Mouse (Mus musculus) myocyte (in vitro differentiated cells): Measurements from ENCODE around the gene Grik4. TPM values are rescaled to one million over a fixed set of nuclear protein-coding genes. Genes with fewer than 3 reads are reported as not detected.

Experiments
- H3K27me3 ChIP-seq: one replicate; pipeline ENCODE4 v1.6.1; 2011; ENCODE audit not compliant: control insufficient read depth, insufficient read depth, insufficient read length
- H3K36me3 ChIP-seq: one replicate; pipeline ENCODE4 v1.6.1; 2011; ENCODE audit not compliant: control insufficient read depth, insufficient read depth
- H3K4me2 ChIP-seq: one replicate; pipeline ENCODE4 v1.6.1; 2011; ENCODE audit warnings: low read depth, control low read depth
- H3K4me3 ChIP-seq: one replicate; pipeline ENCODE4 v1.5.1; 2011; ENCODE audit warnings: mild to moderate bottlenecking, control low read depth, moderate library complexity
- H3K79me2 ChIP-seq: one replicate; pipeline ENCODE4 v1.6.1; 2011; ENCODE audit not compliant: control insufficient read depth, insufficient read depth
- H3ac ChIP-seq: one replicate; pipeline ENCODE4 v1.6.1; 2011; ENCODE audit not compliant: control insufficient read depth, insufficient read length
- CEBPB ChIP-seq: IDR thresholded peaks from 2 replicates; pipeline ENCODE4 v1.6.1; 2011; ENCODE audit warnings: mild to moderate bottlenecking, moderate library complexity; ENCODE audit not compliant: poor library complexity, insufficient read depth, severe bottlenecking
- E2F4 ChIP-seq: IDR thresholded peaks from one replicate; pipeline ENCODE4 v1.6.1; 2011; ENCODE audit warnings: mild to moderate bottlenecking, control low read depth, moderate library complexity; ENCODE audit not compliant: insufficient read depth
- MAX ChIP-seq: IDR thresholded peaks from one replicate; pipeline ENCODE4 v1.6.1; 2011; ENCODE audit warnings: low read depth, mild to moderate bottlenecking, control low read depth
- MYOD1 ChIP-seq, 3 experiments: IDR thresholded peaks; one replicate each; pipeline ENCODE4 v1.6.1; 2011; ENCODE audit warnings: control low read depth in 2 of 3, low read depth in 2 of 3, mild to moderate bottlenecking in 2 of 3, moderate library complexity in 1 of 3; ENCODE audit not compliant: insufficient read length in 2 of 3, control insufficient read depth in 1 of 3
- MYOG ChIP-seq, 3 experiments: IDR thresholded peaks; one replicate each; pipeline ENCODE4 v1.6.1; 2011; ENCODE audit warnings: control low read depth in 2 of 3, low read depth in 2 of 3, mild to moderate bottlenecking in 2 of 3; ENCODE audit not compliant: insufficient read length in 2 of 3, control insufficient read depth in 1 of 3, insufficient read depth in 1 of 3
- POLR2A ChIP-seq: IDR thresholded peaks from one replicate; pipeline ENCODE4 v1.6.1; 2011; ENCODE audit warnings: low read depth, mild to moderate bottlenecking, control low read depth, moderate library complexity; ENCODE audit not compliant: insufficient read length
- POLR2AphosphoS2 ChIP-seq: IDR thresholded peaks from one replicate; pipeline ENCODE4 v1.6.1; 2011; ENCODE audit warnings: low read depth, control low read depth; ENCODE audit not compliant: insufficient read length
- REST ChIP-seq: IDR thresholded peaks from one replicate; pipeline ENCODE4 v1.6.1; 2011; ENCODE audit warnings: mild to moderate bottlenecking, control low read depth, moderate library complexity; ENCODE audit not compliant: insufficient read depth, insufficient read length
- SRF ChIP-seq: IDR thresholded peaks from one replicate; pipeline ENCODE4 v1.6.1; 2011; ENCODE audit warnings: low read depth; ENCODE audit not compliant: control insufficient read depth, insufficient read length
- TCF12 ChIP-seq: IDR thresholded peaks from one replicate; pipeline ENCODE4 v1.6.1; 2011; ENCODE audit warnings: mild to moderate bottlenecking, control low read depth; ENCODE audit not compliant: poor library complexity, insufficient read depth, severe bottlenecking
- TCF3 ChIP-seq: IDR thresholded peaks from one replicate; pipeline ENCODE4 v1.6.1; 2011; ENCODE audit warnings: low read depth, control low read depth; ENCODE audit not compliant: insufficient read length
- USF1 ChIP-seq: IDR thresholded peaks from one replicate; pipeline ENCODE4 v1.6.1; 2011; ENCODE audit warnings: low read depth, mild to moderate bottlenecking, control low read depth, moderate library complexity
- polyA plus RNA-seq: library from polyadenylated mRNA; unstranded; fragments of >200 nt; fragmentation: generic; extraction: Trizol; gene quantifications from one replicate; pipeline ENCODE4 v1.2.1, GENCODE M21; 2012; ENCODE audit warnings: missing spikeins

Grik4 gene
- polyA plus RNA-seq, 1 experiment, result not detected

DNA sequence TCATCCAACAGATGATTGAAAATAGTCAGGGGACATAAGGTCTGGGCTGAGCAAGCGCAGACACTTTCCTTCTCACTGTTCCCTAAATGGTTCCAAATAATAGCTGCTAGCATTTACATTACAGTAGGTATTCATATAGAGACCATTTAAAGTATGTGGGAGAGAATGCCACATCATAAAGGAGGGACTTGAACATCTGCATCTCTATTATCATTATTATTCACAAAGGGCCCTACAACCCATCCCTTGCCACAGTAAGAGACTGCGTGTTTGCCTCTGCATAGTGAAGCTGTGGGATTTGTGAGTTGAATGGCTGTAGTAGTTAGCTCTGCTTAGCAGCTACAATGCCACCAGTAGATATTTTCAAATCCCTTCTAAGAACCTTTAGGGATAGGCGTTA is 296.2 kb downstream of the Grik4 start:
- H3K79me2 ChIP-seq, result no peaks in the 10 kb centered on the region
- H3K4me3 ChIP-seq, result no peak overlapping the region
- no peak overlapping the region for H3K4me2 ChIP-seq
- peaks cover 10% of the 10 kb centered on the region for H3K27me3 ChIP-seq
- no peak overlapping the region for H3ac ChIP-seq
- H3K36me3 ChIP-seq, result no peaks in the 10 kb centered on the region
- no peak for TF ChIP-seq POLR2A
- no peak for TF ChIP-seq POLR2AphosphoS2
- TF ChIP-seq TCF3, result no peak
- TF ChIP-seq MAX, result no peak
- TF ChIP-seq USF1, result no peak
- no peak for TF ChIP-seq MYOG (IDR thresholded peaks at IDR 0.05; ENCODE audit: control insufficient read depth in 1 of 3, insufficient read depth in 1 of 3, insufficient read length in 2 of 3, low read depth in 2 of 3)
- TF ChIP-seq E2F4, result no peak
- TF ChIP-seq MYOD1 (IDR thresholded peaks at IDR 0.05; ENCODE audit: control insufficient read depth in 1 of 3, insufficient read length in 2 of 3, low read depth in 2 of 3), result no peak
- no peak for TF ChIP-seq SRF
- TF ChIP-seq TCF12, result no peak
- no peak for TF ChIP-seq REST
- no peak for TF ChIP-seq CEBPB

DNA sequence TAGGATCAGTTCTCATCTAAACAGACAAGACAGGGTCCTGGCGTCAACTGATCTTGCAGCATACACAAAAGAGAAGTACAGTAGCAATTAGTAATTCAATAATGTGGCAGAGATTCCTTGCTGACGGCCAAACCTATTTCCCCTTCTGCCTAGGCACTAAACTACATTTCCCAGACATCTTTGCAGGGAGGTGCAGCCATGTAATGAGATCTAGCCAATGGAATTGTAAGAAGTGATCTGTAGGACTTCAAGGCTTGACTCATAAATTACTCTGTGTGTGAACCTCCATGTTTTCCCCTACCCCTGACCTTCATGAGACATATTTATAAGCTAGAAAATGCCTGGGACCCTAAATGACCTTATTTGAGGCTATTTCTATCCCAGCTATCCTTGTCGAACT is 296.7 kb downstream of the Grik4 start:
- H3K27me3 ChIP-seq, result peaks cover 11% of the 10 kb centered on the region
- no peaks in the 10 kb centered on the region for H3K36me3 ChIP-seq
- no peak overlapping the region for H3ac ChIP-seq
- TF ChIP-seq POLR2A (no peak), TCF3 (no peak), REST (no peak), MYOD1 (IDR thresholded peaks at IDR 0.05; ENCODE audit: control insufficient read depth in 1 of 3, insufficient read length in 2 of 3, low read depth in 2 of 3) (no peak), CEBPB (no peak), TCF12 (no peak), USF1 (no peak), MYOG (IDR thresholded peaks at IDR 0.05; ENCODE audit: control insufficient read depth in 1 of 3, insufficient read depth in 1 of 3, insufficient read length in 2 of 3, low read depth in 2 of 3) (no peak), E2F4 (no peak), POLR2AphosphoS2 (no peak), MAX (no peak), SRF (no peak)
- H3K4me2 ChIP-seq, result no peak overlapping the region
- no peaks in the 10 kb centered on the region for H3K79me2 ChIP-seq
- no peak overlapping the region for H3K4me3 ChIP-seq

DNA sequence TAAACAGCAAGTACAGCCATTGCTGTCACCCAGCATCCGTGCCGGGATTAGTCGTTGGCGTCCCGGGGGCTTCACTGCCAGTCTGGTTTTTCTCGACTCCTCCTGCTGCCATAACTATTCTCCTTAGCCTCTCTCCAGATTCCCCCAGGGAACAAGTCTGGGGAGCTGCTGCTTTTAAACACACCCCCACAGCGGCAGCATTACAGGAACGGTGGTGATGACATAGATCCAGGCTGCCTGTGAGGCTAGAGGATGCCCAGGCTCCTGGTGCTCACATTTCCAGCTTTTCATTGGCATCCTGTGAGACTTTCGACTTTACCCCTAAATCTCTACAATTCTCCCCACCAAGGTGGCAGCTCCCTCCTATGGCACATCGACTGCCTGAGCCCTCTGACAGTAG is 297.5 kb downstream of the Grik4 start:
- Histone ChIP-seq H3K27me3 (peaks cover 17% of the 10 kb centered on the region), H3ac (no peak overlapping the region), H3K4me3 (no peak overlapping the region), H3K36me3 (no peaks in the 10 kb centered on the region), H3K4me2 (no peak overlapping the region), H3K79me2 (no peaks in the 10 kb centered on the region)
- TF ChIP-seq MYOG (IDR thresholded peaks at IDR 0.05; ENCODE audit: control insufficient read depth in 1 of 3, insufficient read depth in 1 of 3, insufficient read length in 2 of 3, low read depth in 2 of 3), result no peak
- TF ChIP-seq E2F4, result no peak
- TF ChIP-seq CEBPB, result no peak
- TF ChIP-seq MAX, result no peak
- TF ChIP-seq POLR2AphosphoS2, result no peak
- TF ChIP-seq MYOD1 (IDR thresholded peaks at IDR 0.05; ENCODE audit: control insufficient read depth in 1 of 3, insufficient read length in 2 of 3, low read depth in 2 of 3), result no peak

- H3K79me2 ChIP-seq, result no peaks in the 10 kb centered on the region
- TF ChIP-seq MYOG (IDR thresholded peaks at IDR 0.05; ENCODE audit: control insufficient read depth in 1 of 3, insufficient read depth in 1 of 3, insufficient read length in 2 of 3, low read depth in 2 of 3) (no peak), POLR2AphosphoS2 (no peak), TCF12 (no peak), USF1 (no peak), CEBPB (no peak), E2F4 (no peak), REST (no peak), TCF3 (no peak), MAX (no peak), MYOD1 (IDR thresholded peaks at IDR 0.05; ENCODE audit: control insufficient read depth in 1 of 3, insufficient read length in 2 of 3, low read depth in 2 of 3) (no peak), POLR2A (no peak), SRF (no peak)
- no peaks in the 10 kb centered on the region for H3K36me3 ChIP-seq
- no peak overlapping the region for H3K4me3 ChIP-seq
- no peak overlapping the region for H3K4me2 ChIP-seq
- no peak overlapping the region for H3ac ChIP-seq
- peaks cover 24% of the 10 kb centered on the region for H3K27me3 ChIP-seq
These were observed 299.1 kb downstream of the Grik4 start for GRCm38 (mm10) chr9:42645161-42645560.

DNA sequence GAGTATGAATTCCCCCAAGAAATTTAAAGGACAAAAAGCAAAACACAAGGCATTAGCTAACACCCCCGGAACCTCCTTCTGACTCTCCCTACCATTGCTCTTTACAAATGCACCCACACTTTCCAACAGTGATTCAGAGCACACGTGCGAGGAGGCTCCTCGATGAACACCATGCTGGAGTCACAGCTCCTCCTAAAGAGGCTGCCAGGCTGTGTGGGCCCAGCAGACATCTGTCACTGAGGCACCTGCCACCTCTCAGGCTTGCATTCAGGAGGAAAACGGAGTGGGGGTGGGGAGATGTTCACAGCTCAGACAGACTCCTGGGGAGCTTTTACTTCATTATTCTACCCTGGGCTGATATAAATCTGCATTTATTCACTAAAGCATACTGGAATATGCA is 301.5 kb downstream of the Grik4 start:
- no peak overlapping the region for H3K4me2 ChIP-seq
- H3K4me3 ChIP-seq, result no peak overlapping the region
- no peaks in the 10 kb centered on the region for H3K79me2 ChIP-seq
- H3K27me3 ChIP-seq, result peaks cover 34% of the 10 kb centered on the region
- H3ac ChIP-seq, result no peak overlapping the region
- TF ChIP-seq MYOG (IDR thresholded peaks at IDR 0.05; ENCODE audit: control insufficient read depth in 1 of 3, insufficient read depth in 1 of 3, insufficient read length in 2 of 3, low read depth in 2 of 3), result no peak
- TF ChIP-seq CEBPB, result no peak
- no peak for TF ChIP-seq POLR2A
- TF ChIP-seq MAX, result no peak
- TF ChIP-seq TCF12, result no peak
- no peak for TF ChIP-seq USF1
- TF ChIP-seq SRF, result no peak
- TF ChIP-seq E2F4, result no peak
- no peak for TF ChIP-seq TCF3
- no peak for TF ChIP-seq MYOD1 (IDR thresholded peaks at IDR 0.05; ENCODE audit: control insufficient read depth in 1 of 3, insufficient read length in 2 of 3, low read depth in 2 of 3)
- H3K36me3 ChIP-seq, result no peaks in the 10 kb centered on the region
